Mouse (Mus musculus): ENCODE measurements around the gene Aanat. TPM values are rescaled to one million over a fixed set of nuclear protein-coding genes. Genes with fewer than 3 reads are reported as not detected.

Gene Aanat
- total and polyA plus RNA-seq, 3 experiments: not detected

DNA sequence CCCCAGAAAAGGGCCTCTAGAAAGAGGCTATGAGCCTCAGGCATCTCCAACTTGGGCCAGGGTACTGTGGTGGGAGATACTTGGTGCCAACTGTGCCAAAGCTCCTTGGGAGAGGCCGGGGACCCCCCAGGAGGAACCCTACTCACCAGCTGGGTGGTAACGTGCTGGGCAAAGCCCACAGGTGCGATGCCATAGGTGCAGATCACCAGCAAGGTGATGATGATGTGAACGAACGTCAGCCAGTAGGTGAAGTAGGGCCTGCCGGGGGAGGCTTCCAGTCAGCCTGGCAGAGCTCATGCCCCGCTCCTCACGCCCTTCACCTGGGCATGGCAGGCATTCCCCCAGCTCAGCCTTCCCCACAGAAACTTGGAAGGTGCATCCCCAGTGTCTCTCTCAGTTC is 15.8 kb downstream of the Aanat start:
- Histone ChIP-seq H3K4me3 (replicated peaks in 1 of 3; ENCODE audit: low read depth in 2 of 3, low read length in 2 of 3, poor library complexity in 1 of 3) (no peak overlapping the region), H3K36me3 (replicated peaks in 1 of 2; ENCODE audit: control insufficient read depth in 1 of 2, insufficient read depth in 1 of 2, low read length in 1 of 2) (peaks cover 88 to 99% of the 10 kb centered on the region in 2 experiments), H3K27ac (ENCODE audit: insufficient read depth, low read depth) (no peak overlapping the region), H3K4me2 (ENCODE audit: insufficient read depth, low read depth, poor library complexity, severe bottlenecking) (no peak overlapping the region), H3K27me3 (replicated peaks) (no peaks in the 10 kb centered on the region), H3K79me2 (replicated peaks; ENCODE audit: control insufficient read depth, extremely low read depth, insufficient read depth, poor library complexity, severe bottlenecking) (no peaks in the 10 kb centered on the region), H3K9me3 (replicated peaks; ENCODE audit: low read length) (no peaks in the 10 kb centered on the region), H3K4me1 (ENCODE audit: control insufficient read depth in 1 of 2, insufficient read depth in 2 of 2) (peaks cover 1 to 6% of the 10 kb centered on the region in 2 experiments; a peak in 2 of 4 replicates), H3K9ac (ENCODE audit: insufficient read depth, low read depth) (no peak overlapping the region)
- no peak for DNase-seq (ENCODE audit: extremely low read depth)
- in situ Hi-C loops (cut with MboI; ENCODE audit: low pct_ligation_motif_present, low pct_unique_long_range_greater_than_20kb, low sequenced_read_pairs): no loop called here
- TF ChIP-seq MYC (IDR thresholded peaks at IDR 0.05; ENCODE audit: low read depth, low read length): no peak
- dilution Hi-C loops (cut with MboI; ENCODE audit: extremely low pct_ligation_motif_present, extremely low pct_unique_long_range_greater_than_20kb, low sequenced_read_pairs): no loop called here

DNA sequence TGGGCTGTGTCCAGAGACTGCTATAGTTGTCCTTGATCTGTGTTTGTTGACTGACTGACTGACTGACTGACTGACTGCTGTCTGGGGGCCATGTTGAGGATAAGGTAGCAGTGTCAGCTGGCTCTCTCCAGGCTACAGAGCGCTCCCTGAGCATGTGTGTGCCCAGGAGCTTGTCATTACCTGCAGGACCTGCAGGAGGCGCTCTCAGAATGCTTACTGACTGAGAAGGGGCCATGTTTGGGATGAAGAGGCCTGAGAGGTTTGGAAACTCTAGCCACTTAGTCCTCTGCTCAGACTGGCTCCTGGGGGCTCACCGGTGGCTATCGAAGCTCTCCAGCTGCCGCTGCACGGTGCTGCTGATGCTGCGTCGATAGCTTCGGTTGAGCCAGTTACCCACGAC is 17.1 kb downstream of the Aanat start:
- Histone ChIP-seq H3K36me3 (replicated peaks in 1 of 2; ENCODE audit: control insufficient read depth in 1 of 2, insufficient read depth in 1 of 2, low read length in 1 of 2) (peaks cover 89 to 98% of the 10 kb centered on the region in 2 experiments), H3K9me3 (replicated peaks; ENCODE audit: low read length) (no peaks in the 10 kb centered on the region), H3K4me3 (replicated peaks in 1 of 3; ENCODE audit: low read depth in 2 of 3, low read length in 2 of 3, poor library complexity in 1 of 3) (no peak overlapping the region), H3K27me3 (replicated peaks) (no peaks in the 10 kb centered on the region), H3K27ac (ENCODE audit: insufficient read depth, low read depth) (no peak overlapping the region), H3K4me2 (ENCODE audit: insufficient read depth, low read depth, poor library complexity, severe bottlenecking) (no peak overlapping the region), H3K4me1 (ENCODE audit: control insufficient read depth in 1 of 2, insufficient read depth in 2 of 2) (peaks cover 7 to 18% of the 10 kb centered on the region in 2 experiments), H3K79me2 (replicated peaks; ENCODE audit: control insufficient read depth, extremely low read depth, insufficient read depth, poor library complexity, severe bottlenecking) (no peaks in the 10 kb centered on the region), H3K9ac (ENCODE audit: insufficient read depth, low read depth) (no peak overlapping the region)
- DNase-seq (ENCODE audit: extremely low read depth): peak; percentile 63
- dilution Hi-C loops (cut with MboI; ENCODE audit: extremely low pct_ligation_motif_present, extremely low pct_unique_long_range_greater_than_20kb, low sequenced_read_pairs) (no loop called here), in situ Hi-C loops (cut with MboI; ENCODE audit: low pct_ligation_motif_present, low pct_unique_long_range_greater_than_20kb, low sequenced_read_pairs) (no loop called here)
- TF ChIP-seq ZNF384 (IDR thresholded peaks at IDR 0.05; ENCODE audit: low read depth, low read length): no peak
- peak; percentile 76 to 88 for TF ChIP-seq CTCF (conservative IDR thresholded peaks at IDR 0.05 in 1 of 2, IDR thresholded peaks at IDR 0.05 in 1 of 2; ENCODE audit: low read depth in 2 of 2, low read length in 2 of 2)
- TF ChIP-seq ZMIZ1 (IDR thresholded peaks at IDR 0.05; ENCODE audit: low read depth, low read length): no peak
- peak; percentile 79 for TF ChIP-seq RAD21 (IDR thresholded peaks at IDR 0.05; ENCODE audit: low read depth, low read length)
- no peak for TF ChIP-seq MYC (IDR thresholded peaks at IDR 0.05; ENCODE audit: low read depth, low read length)
- TF ChIP-seq SMC3 (IDR thresholded peaks at IDR 0.05; ENCODE audit: low read depth, low read length): peak; percentile 84

DNA sequence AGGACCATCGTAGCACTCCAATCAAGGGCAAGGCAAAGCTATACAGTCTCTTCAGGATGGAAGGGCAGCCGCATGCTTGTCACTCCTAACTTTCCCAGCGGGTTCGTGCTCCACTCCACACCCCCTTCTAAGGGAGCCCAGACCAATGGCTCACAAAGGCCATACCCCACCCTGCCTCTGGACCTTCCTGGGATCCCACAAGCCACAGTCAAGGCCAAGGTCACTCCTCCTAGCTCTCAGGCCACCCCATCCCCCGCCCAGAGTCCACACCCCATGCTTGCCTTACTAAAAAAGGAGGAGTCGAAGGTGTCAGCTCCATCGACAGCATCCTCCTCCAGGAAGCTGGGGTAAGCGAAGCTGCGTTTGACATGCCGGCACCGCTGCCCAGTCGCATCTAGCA is 17.9 kb downstream of the Aanat start:
- dilution Hi-C loops (cut with MboI; ENCODE audit: extremely low pct_ligation_motif_present, extremely low pct_unique_long_range_greater_than_20kb, low sequenced_read_pairs) (no loop called here), in situ Hi-C loops (cut with MboI; ENCODE audit: low pct_ligation_motif_present, low pct_unique_long_range_greater_than_20kb, low sequenced_read_pairs) (no loop called here)
- no peak for DNase-seq (ENCODE audit: extremely low read depth)
- Histone ChIP-seq H3K27ac (ENCODE audit: insufficient read depth, low read depth) (no peak overlapping the region), H3K4me1 (ENCODE audit: control insufficient read depth in 1 of 2, insufficient read depth in 2 of 2) (peaks cover 7 to 26% of the 10 kb centered on the region in 2 experiments), H3K79me2 (replicated peaks; ENCODE audit: control insufficient read depth, extremely low read depth, insufficient read depth, poor library complexity, severe bottlenecking) (no peaks in the 10 kb centered on the region), H3K4me2 (ENCODE audit: insufficient read depth, low read depth, poor library complexity, severe bottlenecking) (no peak overlapping the region), H3K27me3 (replicated peaks) (no peaks in the 10 kb centered on the region), H3K9ac (ENCODE audit: insufficient read depth, low read depth) (no peak overlapping the region), H3K9me3 (replicated peaks; ENCODE audit: low read length) (no peaks in the 10 kb centered on the region), H3K4me3 (replicated peaks in 1 of 3; ENCODE audit: low read depth in 2 of 3, low read length in 2 of 3, poor library complexity in 1 of 3) (no peak overlapping the region), H3K36me3 (replicated peaks in 1 of 2; ENCODE audit: control insufficient read depth in 1 of 2, insufficient read depth in 1 of 2, low read length in 1 of 2) (peaks cover 88 to 98% of the 10 kb centered on the region in 2 experiments)
- TF ChIP-seq CHD1 (IDR thresholded peaks at IDR 0.05; ENCODE audit: low read depth, low read length): no peak
- no peak for TF ChIP-seq TCF12 (IDR thresholded peaks at IDR 0.05; ENCODE audit: low read depth, low read length)
- TF ChIP-seq ELF1 (IDR thresholded peaks at IDR 0.05; ENCODE audit: low read depth, low read length): no peak
- no peak for TF ChIP-seq MAZ (IDR thresholded peaks at IDR 0.05; ENCODE audit: low read depth, low read length)
- TF ChIP-seq TBP (conservative IDR thresholded peaks at IDR 0.05; ENCODE audit: low read depth, low read length): no peak
- TF ChIP-seq USF2 (conservative IDR thresholded peaks at IDR 0.05; ENCODE audit: low read depth, low read length): no peak
- TF ChIP-seq KAT2A (IDR thresholded peaks at IDR 0.05; ENCODE audit: insufficient replicate concordance, low read length): no peak
- no peak for TF ChIP-seq ETS1 (conservative IDR thresholded peaks at IDR 0.05; ENCODE audit: low read depth, low read length)
- TF ChIP-seq CHD2 (IDR thresholded peaks at IDR 0.05; ENCODE audit: low read length): no peak
- no peak for TF ChIP-seq CTCF (conservative IDR thresholded peaks at IDR 0.05 in 1 of 2, IDR thresholded peaks at IDR 0.05 in 1 of 2; ENCODE audit: low read depth in 2 of 2, low read length in 2 of 2)
- TF ChIP-seq PAX5 (IDR thresholded peaks at IDR 0.05; ENCODE audit: low read length): no peak
- TF ChIP-seq NELFE (IDR thresholded peaks at IDR 0.05; ENCODE audit: low read depth, low read length): no peak
- no peak for TF ChIP-seq SMC3 (IDR thresholded peaks at IDR 0.05; ENCODE audit: low read depth, low read length)
- TF ChIP-seq EP300 (IDR thresholded peaks at IDR 0.05; ENCODE audit: low read length): no peak
- TF ChIP-seq ZMIZ1 (IDR thresholded peaks at IDR 0.05; ENCODE audit: low read depth, low read length): no peak
